Mouse (Mus musculus) liver, adult 2 months (tissue): Measurements from ENCODE around the gene Apbb2. TPM values are rescaled to one million over a fixed set of nuclear protein-coding genes. Genes with fewer than 3 reads are reported as not detected.

Experiments
- DNase-seq: peaks from one replicate; pipeline ENCODE4 v3.0.0-alpha.2; 2011; ENCODE audit warnings: low read depth, low spot score; ENCODE audit errors: extremely low read depth
- H3K27ac ChIP-seq: fragments of 200-500 bp; replicated peaks from 2 replicates; pipeline ENCODE4 v1.5.1; 2012; ENCODE audit warnings: low read depth, mild to moderate bottlenecking, control low read depth, inconsistent platforms, low read length; ENCODE audit not compliant: insufficient read depth
- H3K27me3 ChIP-seq: fragments of 200-500 bp; 2 replicates; pipeline ENCODE4 v1.6.1; 2012; ENCODE audit warnings: mild to moderate bottlenecking, moderate library complexity, low read length, inconsistent platforms; ENCODE audit not compliant: control insufficient read depth, insufficient read depth
- H3K36me3 ChIP-seq: fragments of 200-500 bp; 2 replicates; pipeline ENCODE4 v1.6.1; 2012; ENCODE audit warnings: low read length, inconsistent platforms; ENCODE audit not compliant: control insufficient read depth, insufficient read depth
- H3K4me1 ChIP-seq: fragments of 200-500 bp; 2 replicates; pipeline ENCODE4 v1.6.1; 2011; ENCODE audit warnings: low read length; ENCODE audit not compliant: control insufficient read depth, insufficient read depth
- H3K4me3 ChIP-seq: fragments of 200-500 bp; 2 replicates; pipeline ENCODE4 v1.5.1; 2011; ENCODE audit warnings: low read depth, mild to moderate bottlenecking, control low read depth, low read length, moderate library complexity; ENCODE audit not compliant: insufficient read depth
- H3K79me2 ChIP-seq: fragments of 200-500 bp; 2 replicates; pipeline ENCODE4 v1.6.1; 2012; ENCODE audit warnings: inconsistent platforms, mild to moderate bottlenecking, low read length, moderate library complexity; ENCODE audit not compliant: control insufficient read depth, insufficient read depth
- H3K9ac ChIP-seq: fragments of 200-500 bp; 2 replicates; pipeline ENCODE4 v1.6.1; 2012; ENCODE audit warnings: low read depth, mild to moderate bottlenecking, control low read depth, inconsistent platforms, low read length
- CTCF ChIP-seq: fragments of 200-500 bp; IDR thresholded peaks from 2 replicates; pipeline ENCODE4 v1.5.1; 2011; ENCODE audit warnings: low read depth, low read length, control low read depth
- POLR2A ChIP-seq: fragments of 200-500 bp; IDR thresholded peaks from 2 replicates; pipeline ENCODE4 v1.6.1; 2011; ENCODE audit warnings: low read length, control low read depth; ENCODE audit not compliant: insufficient read depth; ENCODE audit errors: extremely low read depth
- WGBS: fragments of 180-500 bp; shearing (Covaris S2); methylation state at CpG from one replicate; pipeline ENCODE4 v1.1.7; 2018; 5-methylcytosine and 5-hydroxymethylcytosine counted together
- polyA plus RNA-seq: library from polyadenylated mRNA; depleted of rRNA; stranded (reverse); fragments of >200 nt; gene quantifications from 2 replicates; pipeline ENCODE4 v1.2.3, GENCODE M21; 2012
- total RNA-seq: library from RNA; depleted of rRNA; stranded (reverse); fragments of >200 nt; gene quantifications from 2 replicates; pipeline ENCODE4 v1.2.3, GENCODE M21; 2014

The Apbb2 gene
- total and polyA plus RNA-seq, 2 experiments: 1.4 to 5.3 TPM

GRCm38 (mm10) chr5:66348421-66348820 lies 270.2 kb downstream of the Apbb2 start:
- Histone ChIP-seq H3K9ac (no peak overlapping the region), H3K4me3 (no peak overlapping the region), H3K27ac (no peak overlapping the region), H3K36me3 (no peaks in the 10 kb centered on the region), H3K27me3 (no peaks in the 10 kb centered on the region), H3K4me1 (no peaks in the 10 kb centered on the region), H3K79me2 (no peaks in the 10 kb centered on the region)
- DNase-seq: no peak
- WGBS: 91% methylated on average over 6 of the region's 6 CpGs
- TF ChIP-seq POLR2A (no peak), CTCF (no peak)

- Histone ChIP-seq H3K4me3 (no peak overlapping the region), H3K27ac (no peak overlapping the region), H3K79me2 (no peaks in the 10 kb centered on the region), H3K4me1 (no peaks in the 10 kb centered on the region), H3K9ac (no peak overlapping the region), H3K36me3 (no peaks in the 10 kb centered on the region), H3K27me3 (no peaks in the 10 kb centered on the region)
- peak; percentile 49 for DNase-seq
- TF ChIP-seq CTCF (no peak), POLR2A (no peak)
- 90% methylated on average over 6 of the region's 6 CpGs for WGBS
Observed at GRCm38 (mm10) chr5:66346756-66347155, 271.8 kb downstream of the Apbb2 start.

DNA sequence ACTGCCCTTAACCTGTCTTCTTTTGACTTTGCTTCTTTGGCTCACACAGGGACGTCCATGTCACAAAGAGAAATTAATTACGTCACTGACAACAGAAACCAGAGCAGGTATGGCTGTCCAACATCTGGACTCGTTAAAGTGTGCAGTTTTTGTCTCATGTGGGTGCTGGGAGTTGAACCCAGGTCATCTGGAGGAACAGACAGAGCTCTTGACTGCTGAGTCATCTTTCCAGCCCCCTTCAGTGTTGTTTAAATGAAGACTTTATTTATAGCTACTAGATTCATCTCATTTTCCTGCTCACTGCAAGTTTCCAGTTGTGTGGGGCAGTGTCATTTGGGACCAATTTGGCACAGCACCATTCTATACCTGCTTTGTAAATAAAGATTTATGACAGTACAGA lies 273.4 kb downstream of the Apbb2 start:
- 68% methylated on average over 3 of the region's 3 CpGs for WGBS
- H3K27me3 ChIP-seq: no peaks in the 10 kb centered on the region
- no peaks in the 10 kb centered on the region for H3K79me2 ChIP-seq
- H3K27ac ChIP-seq: no peak overlapping the region
- H3K4me3 ChIP-seq: no peak overlapping the region
- H3K36me3 ChIP-seq: no peaks in the 10 kb centered on the region
- no peak for DNase-seq
- TF ChIP-seq POLR2A (no peak), CTCF (no peak)
- H3K4me1 ChIP-seq: no peaks in the 10 kb centered on the region
- H3K9ac ChIP-seq: no peak overlapping the region

DNA sequence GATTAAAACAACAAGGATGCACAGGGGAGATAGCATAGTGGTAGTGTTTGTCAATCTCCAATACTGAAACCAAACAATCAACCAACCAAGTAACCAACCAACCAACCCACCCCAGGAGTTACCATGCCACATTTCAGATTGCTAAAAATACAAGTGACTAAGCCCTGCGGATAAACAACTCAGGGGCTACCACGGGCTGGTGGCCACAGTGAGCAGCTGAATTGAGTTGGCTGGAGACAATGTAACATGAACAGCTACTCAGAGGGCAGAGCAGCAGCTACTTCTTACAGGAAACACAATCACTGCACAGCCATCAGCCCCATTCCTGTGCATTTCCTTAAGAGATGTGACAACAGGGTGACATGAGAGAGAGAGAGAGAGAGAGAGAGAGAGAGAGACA lies 274.4 kb downstream of the Apbb2 start:
- no peaks in the 10 kb centered on the region for H3K79me2 ChIP-seq
- WGBS: 88% methylated on average over 2 of the region's 2 CpGs
- DNase-seq: no peak
- no peaks in the 10 kb centered on the region for H3K27me3 ChIP-seq
- H3K4me1 ChIP-seq: no peaks in the 10 kb centered on the region
- no peaks in the 10 kb centered on the region for H3K36me3 ChIP-seq
- no peak overlapping the region for H3K9ac ChIP-seq
- no peak overlapping the region for H3K27ac ChIP-seq
- TF ChIP-seq POLR2A (no peak), CTCF (no peak)
- no peak overlapping the region for H3K4me3 ChIP-seq

- no peak for TF ChIP-seq POLR2A
- no peak for TF ChIP-seq CTCF
- 87% methylated on average over 9 of the region's 9 CpGs for WGBS
- Histone ChIP-seq H3K9ac (no peak overlapping the region), H3K27me3 (no peaks in the 10 kb centered on the region), H3K4me3 (no peak overlapping the region), H3K27ac (no peak overlapping the region), H3K79me2 (no peaks in the 10 kb centered on the region), H3K4me1 (no peaks in the 10 kb centered on the region), H3K36me3 (no peaks in the 10 kb centered on the region)
- no peak for DNase-seq
Observed at GRCm38 (mm10) chr5:66342285-66342684, 276.3 kb downstream of the Apbb2 start.

DNA sequence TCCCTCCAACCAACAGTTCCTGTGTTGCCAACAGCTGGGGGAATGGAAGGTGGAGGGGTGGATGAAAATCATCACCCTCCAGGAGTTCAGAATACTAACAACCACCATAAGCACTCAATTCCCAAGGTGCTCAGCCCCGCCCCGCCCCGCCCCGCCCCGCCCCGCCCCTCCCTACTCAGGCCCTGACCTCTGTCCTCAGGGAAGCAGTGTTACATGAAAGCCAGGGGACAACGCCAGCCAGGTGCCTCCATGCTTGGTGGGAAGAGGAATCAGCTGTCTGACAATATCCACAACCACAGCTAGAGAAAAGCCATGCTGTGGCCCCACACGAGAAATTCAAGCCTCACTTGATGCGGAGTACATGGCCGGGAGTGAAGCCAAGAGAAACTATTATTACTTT lies 276.7 kb downstream of the Apbb2 start:
- WGBS: 64% methylated on average over 9 of the region's 10 CpGs
- H3K4me1 ChIP-seq: no peaks in the 10 kb centered on the region
- DNase-seq: no peak
- no peaks in the 10 kb centered on the region for H3K27me3 ChIP-seq
- no peak for TF ChIP-seq POLR2A
- TF ChIP-seq CTCF: no peak
- H3K36me3 ChIP-seq: no peaks in the 10 kb centered on the region
- H3K79me2 ChIP-seq: no peaks in the 10 kb centered on the region
- H3K27ac ChIP-seq: no peak overlapping the region
- H3K4me3 ChIP-seq: no peak overlapping the region
- no peak overlapping the region for H3K9ac ChIP-seq
